Comparison of ENCODE assay signal across 8 mouse cellular contexts in the genomic region with DNA sequence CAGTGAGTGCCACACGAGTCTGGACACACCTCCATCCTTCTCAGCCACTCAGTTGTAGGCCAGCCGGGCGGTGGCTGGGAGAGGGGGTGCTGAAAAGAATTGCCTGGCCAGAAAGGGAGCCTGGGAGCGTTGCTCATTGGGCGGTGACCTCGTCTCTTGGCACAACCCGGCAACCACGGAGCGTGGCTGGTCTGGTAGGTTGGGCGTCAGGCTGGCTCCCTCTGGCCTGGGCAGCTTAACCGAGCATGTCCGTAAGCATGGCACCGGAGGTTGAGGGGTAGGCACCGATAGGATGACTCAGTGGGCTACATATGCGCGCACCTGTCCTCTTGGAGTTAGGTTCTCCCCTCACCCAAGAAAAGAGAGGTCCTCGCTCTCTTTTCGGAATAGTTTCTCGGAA. TPM values are rescaled to one million over a fixed set of nuclear protein-coding genes. Genes with fewer than 3 reads are reported as not detected.
A peak's percentile ranks its signal among the peaks of the same experiment; 100 is the strongest.
DNase-seq lines count a peak whose midpoint lies in the region; ATAC-seq and TF ChIP-seq lines count a peak whose summit lies in the region.

No protein-coding gene starts in this region.

- H3ac ChIP-seq in myocyte (ENCODE audit: control insufficient read depth, insufficient read length), result peak overlapping the region; percentile 22

- intact Hi-C loops in heart, adult 2 months (cut with DNase I), result no loop called here

- peaks cover 82% of the 10 kb centered on the region for H3K27me3 ChIP-seq in embryonic facial prominence, embryonic 10.5 days (replicated peaks; ENCODE audit: low read depth, poor library complexity, severe bottlenecking)
- H3K27me3 ChIP-seq in heart, adult 2 months (ENCODE audit: control insufficient read depth, insufficient read depth, low read length), result 0 out of 2 replicates have a peak, but pooled peaks cover 1% of the 10 kb centered on the region
- H3K27me3 ChIP-seq in limb, embryonic 14.5 days (ENCODE audit: control insufficient read depth, insufficient read depth, low read length), result no peaks in the 10 kb centered on the region; the same call in 1 of the 2 replicates
- no peaks in the 10 kb centered on the region for H3K27me3 ChIP-seq in myocyte (ENCODE audit: control insufficient read depth, insufficient read depth, insufficient read length)

- peak overlapping the region; percentile 82 for H3K4me3 ChIP-seq in embryonic facial prominence, embryonic 10.5 days
- peak overlapping the region; percentile 62 for H3K4me3 ChIP-seq in heart, adult 2 months
- peak overlapping the region; percentile 68 for H3K4me3 ChIP-seq in limb, embryonic 14.5 days (replicated peaks; ENCODE audit: low read length)
- H3K4me3 ChIP-seq in myocyte, result peak overlapping the region; percentile 52

- H3K4me1 ChIP-seq in embryonic facial prominence, embryonic 10.5 days, result peaks cover 78% of the 10 kb centered on the region
- H3K4me1 ChIP-seq in heart, adult 2 months (ENCODE audit: control insufficient read depth, insufficient read depth, low read length), result peaks cover 8% of the 10 kb centered on the region; the same call in 1 of the 2 replicates
- H3K4me1 ChIP-seq in limb, embryonic 14.5 days (ENCODE audit: control insufficient read depth, insufficient read depth, low read length), result peaks cover 49% of the 10 kb centered on the region

- H3K79me2 ChIP-seq in heart, adult 2 months (replicated peaks; ENCODE audit: control insufficient read depth, insufficient read depth, low read length), result no peaks in the 10 kb centered on the region
- H3K79me2 ChIP-seq in myocyte (ENCODE audit: control insufficient read depth, insufficient read depth), result peaks cover 54% of the 10 kb centered on the region

- TF ChIP-seq EP300 in heart, adult 2 months (IDR thresholded peaks at IDR 0.05; ENCODE audit: insufficient read depth, low read depth, low read length), result 0 out of 2 replicates have a peak, but pooled peaks have one; percentile 45

- H3K27ac ChIP-seq in embryonic facial prominence, embryonic 10.5 days (replicated peaks), result peak overlapping the region; percentile 91
- H3K27ac ChIP-seq in heart, adult 2 months, result peak overlapping the region; percentile 92
- H3K27ac ChIP-seq in limb, embryonic 14.5 days (replicated peaks; ENCODE audit: low read depth, low read length), result peak overlapping the region; percentile 90

- peaks cover 17% of the 10 kb centered on the region for H3K36me3 ChIP-seq in embryonic facial prominence, embryonic 10.5 days (replicated peaks)
- no peaks in the 10 kb centered on the region; the same call in none of the 2 replicates for H3K36me3 ChIP-seq in heart, adult 2 months (ENCODE audit: control insufficient read depth, insufficient read depth, low read length)
- H3K36me3 ChIP-seq in limb, embryonic 14.5 days (ENCODE audit: control insufficient read depth, insufficient read depth, low read length), result peaks cover 8% of the 10 kb centered on the region; the same call in 1 of the 2 replicates
- no peaks in the 10 kb centered on the region for H3K36me3 ChIP-seq in myocyte (ENCODE audit: control insufficient read depth, insufficient read depth)

- peaks cover 7% of the 10 kb centered on the region for H3K9me3 ChIP-seq in embryonic facial prominence, embryonic 10.5 days
- H3K9me3 ChIP-seq in limb, embryonic 14.5 days (ENCODE audit: control insufficient read depth, low read length), result 0 out of 2 replicates have a peak, but pooled peaks cover 4% of the 10 kb centered on the region

- ATAC-seq in limb, embryonic 14.5 days (ENCODE audit: low FRiP score, low read depth), result no peak

- DNase-seq in embryo, embryonic 10 days (ENCODE audit: low spot score), result peak; percentile 53
- DNase-seq in embryo, embryonic 9.5 days (ENCODE audit: extremely low spot score), result no peak
- DNase-seq in embryonic facial prominence, embryonic 10.5 days (ENCODE audit: low spot score), result peak; percentile 52
- DNase-seq in heart, adult 2 months, result peak; percentile 77 to 88
- peak; percentile 90 to 94 for DNase-seq in kidney, adult 8-10 months
- DNase-seq in limb, embryonic 14.5 days (ENCODE audit: low spot score), result peak; percentile 38
- peak; percentile 53 for DNase-seq in thymus, postnatal 4 days

- TF ChIP-seq POLR2A in heart, adult 2 months (IDR thresholded peaks at IDR 0.05; ENCODE audit: insufficient read depth, low read depth, low read length), result peak; percentile 68
- no peak for TF ChIP-seq POLR2A in limb, embryonic 14.5 days (IDR thresholded peaks at IDR 0.05; ENCODE audit: borderline replicate concordance, extremely low read depth, insufficient read depth, insufficient read length)
- TF ChIP-seq POLR2A in myocyte (IDR thresholded peaks at IDR 0.05; ENCODE audit: insufficient read length, low read depth), result peak; percentile 94

- peak overlapping the region; percentile 78 for H3K9ac ChIP-seq in heart, adult 2 months (ENCODE audit: low read depth, low read length)
- peak overlapping the region; percentile 73 for H3K9ac ChIP-seq in limb, embryonic 14.5 days (ENCODE audit: low read depth, low read length, severe bottlenecking)

- H3K4me2 ChIP-seq in limb, embryonic 14.5 days (replicated peaks; ENCODE audit: low read depth, low read length, severe bottlenecking), result peak overlapping the region; percentile 83
- H3K4me2 ChIP-seq in myocyte (ENCODE audit: low read depth), result peak overlapping the region; percentile 89

- WGBS in embryonic facial prominence, embryonic 10.5 days, result 3% methylated on average over 19 of the region's 19 CpGs
- WGBS in heart, adult 2 months, result 1% methylated on average over 19 of the region's 19 CpGs
- WGBS in limb, embryonic 14.5 days, result 4% methylated on average over 19 of the region's 19 CpGs

- TF ChIP-seq CTCF in heart, adult 2 months (IDR thresholded peaks at IDR 0.05), result no peak

TF ChIP-seq in myocyte, 11 proteins besides CTCF, POLR2A, EP300 and RAD21:
- TF ChIP-seq MYOD1 (IDR thresholded peaks at IDR 0.05; ENCODE audit: control insufficient read depth in 1 of 3, insufficient read length in 2 of 3, low read depth in 2 of 3) (peak in 2 of 3 experiments; percentile 57 to 81), POLR2AphosphoS2 (IDR thresholded peaks at IDR 0.05; ENCODE audit: insufficient read length, low read depth) (peak; percentile 88), MYOG (IDR thresholded peaks at IDR 0.05; ENCODE audit: control insufficient read depth in 1 of 3, insufficient read depth in 1 of 3, insufficient read length in 2 of 3, low read depth in 2 of 3) (peak in 1 of 3 experiments; percentile 59), MAX (IDR thresholded peaks at IDR 0.05; ENCODE audit: low read depth) (no peak)

RNA-seq across cellular contexts. Expression of a gene that starts 4.5 kb away (rescaled TPM):
- polyA plus RNA-seq in embryonic facial prominence, embryonic 10.5 days (2016; fragmentation: Nextera tagmentation; extraction: Ambion mirVana), result 49.1 and 65.3 TPM in 2 replicates
- 10 to 100 TPM; 25.9 to 30.6 TPM for total RNA-seq in heart, adult 2 months (2021)
- polyA plus RNA-seq in heart, adult 2 months (2012; rRNA removed), result 24.4 and 27.6 TPM in 2 replicates
- polyA plus RNA-seq in limb, embryonic 14.5 days (2012; rRNA removed), result 49.4 and 60.1 TPM in 2 replicates
- 56.7 and 58.2 TPM in 2 replicates for polyA plus RNA-seq in limb, embryonic 14.5 days (2014; fragmentation: Nextera tagmentation; extraction: Ambion mirVana)
- polyA plus RNA-seq in myocyte (2012; fragmentation: generic; extraction: Trizol), result 65.6 TPM

RNA-seq across cellular contexts. Expression of a gene that starts 26.4 kb away (rescaled TPM):
- 57.6 and 61.4 TPM in 2 replicates for polyA plus RNA-seq in embryonic facial prominence, embryonic 10.5 days (2016; fragmentation: Nextera tagmentation; extraction: Ambion mirVana)
- 10 to 100 TPM; 15.0 to 20.6 TPM for total RNA-seq in heart, adult 2 months (2021)
- 19.2 and 21.0 TPM in 2 replicates for polyA plus RNA-seq in heart, adult 2 months (2012; rRNA removed)
- polyA plus RNA-seq in limb, embryonic 14.5 days (2012; rRNA removed), result 43.0 and 52.0 TPM in 2 replicates
- 40.7 and 44.9 TPM in 2 replicates for polyA plus RNA-seq in limb, embryonic 14.5 days (2014; fragmentation: Nextera tagmentation; extraction: Ambion mirVana)
- polyA plus RNA-seq in myocyte (2012; fragmentation: generic; extraction: Trizol), result 27.4 TPM

RNA-seq across cellular contexts. Expression of a gene that starts 32.5 kb away (rescaled TPM):
- polyA plus RNA-seq in embryonic facial prominence, embryonic 10.5 days (2016; fragmentation: Nextera tagmentation; extraction: Ambion mirVana), result 19.9 and 22.0 TPM in 2 replicates
- 10 to 100 TPM; 26.6 to 28.3 TPM for total RNA-seq in heart, adult 2 months (2021)
- polyA plus RNA-seq in heart, adult 2 months (2012; rRNA removed), result 19.3 and 20.3 TPM in 2 replicates
- polyA plus RNA-seq in limb, embryonic 14.5 days (2012; rRNA removed), result 35.4 and 47.8 TPM in 2 replicates
- polyA plus RNA-seq in limb, embryonic 14.5 days (2014; fragmentation: Nextera tagmentation; extraction: Ambion mirVana), result 14.8 and 18.7 TPM in 2 replicates
- polyA plus RNA-seq in myocyte (2012; fragmentation: generic; extraction: Trizol), result 13.7 TPM

RNA-seq across cellular contexts. Expression of a gene that starts 56.4 kb away (rescaled TPM):
- polyA plus RNA-seq in embryonic facial prominence, embryonic 10.5 days (2016; fragmentation: Nextera tagmentation; extraction: Ambion mirVana), result 0.20 and 0.24 TPM in 2 replicates
- total RNA-seq in heart, adult 2 months (2021), result not detected
- polyA plus RNA-seq in heart, adult 2 months (2012; rRNA removed), result not detected in 2 replicates
- 0.13 and 0.30 TPM in 2 replicates for polyA plus RNA-seq in limb, embryonic 14.5 days (2012; rRNA removed)
- polyA plus RNA-seq in limb, embryonic 14.5 days (2014; fragmentation: Nextera tagmentation; extraction: Ambion mirVana), result 0.22 TPM in 1 of 2 replicates, not detected in the other
- 0.05 TPM for polyA plus RNA-seq in myocyte (2012; fragmentation: generic; extraction: Trizol)
